Mouse (Mus musculus) urinary bladder, postnatal 36 days (tissue): ENCODE measurements around the gene Olfr492.

Experiments used
- DNase-seq, 2 experiments: peaks; one replicate each; pipeline ENCODE4 v3.0.0; 2022; ENCODE audit warnings: low spot score in 2 of 2, mixed read lengths in 1 of 2

The Olfr492 gene

GRCm38 (mm10) chr7:108323574-108323973, at the start of gene Olfr492:
Olfr492 (minus strand) TSS chr7:108323674.
- no peak for DNase-seq

GRCm38 (mm10) chr7:108365035-108365434, 41.6 kb upstream of the Olfr492 start, which contains the start of gene Olfr494:
Olfr494 (plus strand) TSS chr7:108365335.
- DNase-seq = no peak

- DNase-seq = no peak
Measured at GRCm38 (mm10) chr7:108346879-108347278, 23.4 kb upstream of the Olfr492 start, which contains the start of gene Olfr493. Olfr493 (minus strand) TSS chr7:108346979.

- no peak for DNase-seq
Measured at GRCm38 (mm10) chr7:108313151-108313550, 10.3 kb downstream of the Olfr492 start, which contains the start of gene Olfr491. Olfr491 (plus strand) TSS chr7:108313451.

GRCm38 (mm10) chr7:108288834-108289233, 34.6 kb downstream of the Olfr492 start, which contains the start of gene Olfr490:
Olfr490 (minus strand) TSS chr7:108288934.
- no peak for DNase-seq
